Mouse (Mus musculus) cerebellum, adult 2 months (tissue): Measurements from ENCODE around the gene Tmem259.

Experiments used
- CTCF ChIP-seq: fragments of 200-500 bp; IDR thresholded peaks from 2 replicates; pipeline ENCODE4 v1.5.1; 2011; ENCODE audit warnings: low read depth, mild to moderate bottlenecking, control low read depth, low read length, moderate library complexity, borderline replicate concordance; ENCODE audit not compliant: insufficient read depth
- POLR2A ChIP-seq: fragments of 200-500 bp; IDR thresholded peaks from 2 replicates; pipeline ENCODE4 v1.6.1; 2011; ENCODE audit warnings: low read length, control low read depth, borderline replicate concordance; ENCODE audit not compliant: insufficient read depth

GRCm38 (mm10) chr10:79991099-79991498 lies 7.0 kb upstream of the Tmem259 start:
- no peak for TF ChIP-seq CTCF
- TF ChIP-seq POLR2A = no peak
